ENCODE assay signal across 29 mouse cellular contexts in the genomic region with DNA sequence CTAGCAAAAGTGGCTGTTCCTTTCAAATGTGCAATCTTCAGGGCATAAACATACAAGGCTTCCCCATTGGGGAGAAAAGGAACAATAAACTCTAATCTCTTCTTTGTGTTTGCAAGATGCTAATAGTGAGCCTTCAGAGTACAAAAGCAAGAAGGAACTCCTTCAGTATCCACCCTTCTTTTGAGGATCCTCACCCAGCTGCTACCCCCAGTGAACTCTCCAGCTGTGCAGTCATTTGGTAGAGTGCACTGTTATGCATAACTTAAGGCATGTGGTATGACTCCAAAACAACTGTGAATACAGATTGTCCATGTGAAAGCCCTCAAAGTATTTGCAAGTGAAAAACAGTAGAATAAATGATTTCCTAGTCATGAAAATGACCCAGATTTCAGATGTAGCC.
DNase-seq lines count a peak whose midpoint lies in the region; ATAC-seq lines count a peak whose summit lies in the region.
"Had no signal": no experiment of that assay in that cellular context is flagged by ENCODE, and none has a peak within 500 bp of the region (broad histone marks: within the 10 kb centered on the region; RNA-seq: fewer than 3 reads in every experiment).

No protein-coding gene starts in this region.

- H3K27me3 ChIP-seq in heart, embryonic 11.5 days (ENCODE audit: control insufficient read depth, insufficient read depth, low read length) = no peaks in the 10 kb centered on the region
- no peaks in the 10 kb centered on the region for H3K27me3 ChIP-seq in splenic B cell, adult 2 months (ENCODE audit: control insufficient read depth, insufficient read depth, low read length, poor library complexity, severe bottlenecking)
- H3K27me3 ChIP-seq: embryonic facial prominence, embryonic 13.5 days; heart, embryonic 13.5 days; limb, embryonic 13.5 days; lung, embryonic 15.5 days; megakaryocyte, embryonic 14.5 days; neural tube, embryonic 15.5 days had no signal

- no peak overlapping the region for H3K4me3 ChIP-seq in heart, embryonic 11.5 days (ENCODE audit: low read depth, low read length)
- H3K4me3 ChIP-seq: embryonic facial prominence, embryonic 13.5 days; heart, embryonic 13.5 days; layer of hippocampus, adult 2 months; limb, embryonic 13.5 days; lung, embryonic 15.5 days; megakaryocyte, embryonic 14.5 days; neural tube, embryonic 15.5 days had no signal

- peak; percentile 53 for DNase-seq in heart, adult 11 months
- peak; percentile 6 for DNase-seq in lung, postnatal 10 days
- no peak for DNase-seq in lung, postnatal 36 days
- DNase-seq in brain, adult 2 months (ENCODE audit: low read depth, low spot score) = peak; percentile 25
- DNase-seq in splenic B cell, adult 2 months (ENCODE audit: low read depth, low spot score) = peak; percentile 7
- DNase-seq in gastrocnemius, postnatal 36 days = no peak
- DNase-seq: adrenal gland, adult 8-10 months; cerebellum, adult 11-12 months; cerebellum, postnatal 10 days; gastrocnemius, postnatal 14 days; heart, adult 18-20 months; heart, postnatal 14 days; kidney, postnatal 36 days; lung, postnatal 4 days; spleen, adult 18-20 months; thymus, adult 18-20 months; thymus, postnatal 36 days had no signal

- H3K4me2 ChIP-seq in heart, embryonic 11.5 days = no peak overlapping the region
- H3K4me2 ChIP-seq: embryonic facial prominence, embryonic 13.5 days; heart, embryonic 13.5 days; limb, embryonic 13.5 days; liver, embryonic 11.5 days; lung, embryonic 15.5 days; neural tube, embryonic 15.5 days had no signal

- H3K9ac ChIP-seq in heart, embryonic 11.5 days (ENCODE audit: low read depth, low read length) = no peak overlapping the region
- H3K9ac ChIP-seq: embryonic facial prominence, embryonic 13.5 days; heart, embryonic 13.5 days; limb, embryonic 13.5 days; lung, embryonic 15.5 days; neural tube, embryonic 15.5 days had no signal

- H3K4me1 ChIP-seq in heart, embryonic 11.5 days (ENCODE audit: control insufficient read depth, insufficient read depth, low read length) = no peaks in the 10 kb centered on the region
- H3K4me1 ChIP-seq: heart, embryonic 13.5 days; limb, embryonic 13.5 days; lung, embryonic 15.5 days; neural tube, embryonic 15.5 days had no signal

- H3K36me3 ChIP-seq in heart, embryonic 11.5 days (ENCODE audit: control insufficient read depth, insufficient read depth, low read length) = no peaks in the 10 kb centered on the region
- H3K36me3 ChIP-seq in splenic B cell, adult 2 months (ENCODE audit: control insufficient read depth, insufficient read depth, low read length, poor library complexity, severe bottlenecking) = no peaks in the 10 kb centered on the region
- H3K36me3 ChIP-seq: embryonic facial prominence, embryonic 13.5 days; heart, embryonic 13.5 days; limb, embryonic 13.5 days; lung, embryonic 15.5 days; neural tube, embryonic 15.5 days had no signal

- no peak overlapping the region for H3K27ac ChIP-seq in heart, embryonic 11.5 days (ENCODE audit: low read depth, low read length)
- H3K27ac ChIP-seq: embryonic facial prominence, embryonic 13.5 days; heart, embryonic 13.5 days; layer of hippocampus, adult 2 months; limb, embryonic 13.5 days; lung, embryonic 15.5 days; neural tube, embryonic 15.5 days; stomach, postnatal 0 days had no signal

- H3K9me3 ChIP-seq in heart, embryonic 11.5 days (replicated peaks; ENCODE audit: control insufficient read depth, low read length) = no peaks in the 10 kb centered on the region
- H3K9me3 ChIP-seq: embryonic facial prominence, embryonic 13.5 days; heart, embryonic 13.5 days; lung, embryonic 15.5 days had no signal

- intact Hi-C loops in gastrocnemius, postnatal 36 days (cut with DNase I) = no loop called here

- ATAC-seq in heart, embryonic 11.5 days (replicated peaks; ENCODE audit: insufficient number of reproducible peaks, low FRiP score, low TSS enrichment) = no peak
- ATAC-seq: CD4-positive, CD25-positive, alpha-beta regulatory T cell, adult 4 months; hindbrain, embryonic 16.5 days had no signal

Comparison
In these comparisons a context has a peak if more than half of its experiments do, and no peak if none do; other contexts are left out.
1. DNase-seq: peak in heart, adult 11 months (single experiment), lung, postnatal 10 days (single experiment), brain, adult 2 months (single experiment) and splenic B cell, adult 2 months (single experiment); none in lung, postnatal 36 days (single experiment) and gastrocnemius, postnatal 36 days (0 of 2).